Mouse (Mus musculus) mesoderm, embryonic 11.5 days (tissue): ENCODE results near the gene Vpreb3.
"Not testable (repeated sequence)": the region's sequence is repeated elsewhere in the genome, so short reads cannot be mapped to it uniquely, and the experiment has no call there.

Source experiments
- DNase-seq: peaks from one replicate; pipeline ENCODE4 v3.0.0-alpha.2; 2012; ENCODE audit warnings: low read depth, low spot score

The Vpreb3 gene

DNA sequence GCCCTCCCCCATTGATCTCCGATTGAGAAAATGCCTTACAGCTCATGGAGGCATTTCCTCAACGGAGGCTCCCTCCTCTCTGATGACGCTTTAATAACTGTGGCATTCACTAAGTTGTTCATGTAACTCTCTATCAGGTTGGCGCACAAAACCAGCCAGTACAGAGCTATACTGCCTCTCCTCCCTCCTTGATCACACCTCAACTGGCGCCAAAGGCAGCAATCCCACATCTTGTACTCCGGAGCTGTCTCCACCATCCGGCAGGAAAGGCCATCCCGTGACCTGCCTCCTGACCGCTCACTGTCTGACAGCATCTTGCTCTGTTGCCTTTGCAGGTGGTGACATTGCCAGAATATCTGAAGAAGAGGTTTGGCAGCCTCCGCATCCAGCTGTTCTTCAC lies 31.0 kb downstream of the Vpreb3 start:
- DNase-seq = no peak

DNA sequence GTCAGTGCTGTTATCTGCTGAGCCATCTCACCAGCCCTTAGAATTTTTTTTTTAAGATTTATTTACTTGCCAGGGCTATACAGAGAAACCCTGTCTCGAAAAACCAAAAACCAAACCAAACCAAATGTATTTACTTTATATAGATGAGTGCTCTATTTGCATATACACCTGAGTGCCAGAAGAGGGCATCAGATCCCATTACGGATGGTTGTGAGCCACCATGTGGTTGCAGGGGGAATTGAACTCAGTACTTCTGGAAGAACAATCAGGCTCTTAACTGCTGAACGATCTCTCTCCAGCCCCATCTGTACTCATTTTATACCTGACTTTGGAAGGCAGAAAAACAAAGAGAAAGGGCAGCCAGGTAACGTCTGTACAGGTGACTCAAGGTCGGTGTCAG lies 32.4 kb downstream of the Vpreb3 start:
- peak; percentile 29 for DNase-seq

DNA sequence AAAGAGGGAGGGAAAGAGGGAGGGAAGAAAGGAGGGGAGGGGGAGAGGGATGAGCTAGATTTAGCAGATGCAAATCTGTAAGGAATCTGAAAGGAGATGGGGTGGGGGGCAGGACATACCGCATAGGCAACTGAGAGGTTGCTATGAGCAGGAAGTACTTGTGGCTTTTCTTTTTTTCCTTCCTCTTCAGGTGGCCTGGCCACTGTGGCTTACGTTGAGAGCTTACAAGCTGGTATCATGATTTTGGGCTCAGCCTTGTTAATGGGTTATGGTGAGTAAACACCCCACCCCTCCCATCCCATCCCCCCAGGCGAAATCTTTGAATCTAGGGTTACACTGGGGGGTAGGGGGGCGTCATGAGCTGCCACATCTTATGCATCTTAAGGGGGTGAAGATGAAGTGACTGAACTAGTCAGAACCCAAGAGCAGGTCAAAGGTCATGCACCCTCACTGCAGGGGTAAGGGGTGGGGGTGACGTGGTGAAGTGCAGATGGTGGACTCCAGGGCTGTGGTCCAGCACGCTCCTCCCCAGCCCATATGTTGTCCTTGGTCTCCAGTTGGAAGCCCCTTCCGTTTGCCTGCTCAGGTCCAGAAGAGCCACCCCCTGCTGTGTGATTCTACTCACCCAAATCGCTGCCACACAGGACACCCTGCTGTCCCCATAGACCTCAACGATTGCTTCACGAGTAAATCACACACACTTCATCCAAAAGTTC lies 35.4 kb downstream of the Vpreb3 start:
- no peak for DNase-seq

DNA sequence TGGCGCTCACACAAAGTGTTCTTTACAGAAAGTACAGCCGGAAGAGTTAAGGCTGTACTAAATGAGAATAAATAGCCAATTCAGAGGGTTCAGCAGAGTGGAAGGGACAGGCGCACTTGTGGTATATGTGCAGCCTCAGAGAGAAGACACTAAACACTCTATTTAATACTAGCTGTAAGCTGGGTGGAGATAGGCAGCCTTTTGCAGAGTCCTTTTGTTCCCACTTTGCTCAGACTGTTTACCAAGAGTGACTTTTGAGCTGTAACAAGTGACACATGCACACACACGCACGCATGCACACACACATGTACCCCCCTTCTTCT lies 35.9 kb downstream of the Vpreb3 start:
- no peak for DNase-seq

DNA sequence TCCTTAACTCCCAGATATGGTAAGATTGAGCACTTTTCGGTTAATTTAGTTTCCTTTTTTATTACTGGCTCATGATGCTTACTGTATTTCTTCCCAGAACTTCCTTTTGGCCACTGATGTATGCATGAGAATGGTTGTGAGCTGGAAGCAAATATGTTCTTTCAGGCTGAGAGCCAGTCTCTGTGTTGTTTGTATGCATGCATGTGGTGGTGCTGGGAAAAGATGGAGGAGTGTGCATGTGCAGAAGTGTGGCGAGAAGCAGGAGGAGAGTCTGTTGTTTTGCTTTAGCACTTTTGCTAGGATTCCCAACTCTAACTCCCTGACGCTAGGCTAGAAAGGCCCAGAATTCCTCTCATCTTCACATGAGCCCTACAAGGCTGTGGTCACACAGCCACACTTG lies 36.6 kb downstream of the Vpreb3 start:
- no peak for DNase-seq

DNA sequence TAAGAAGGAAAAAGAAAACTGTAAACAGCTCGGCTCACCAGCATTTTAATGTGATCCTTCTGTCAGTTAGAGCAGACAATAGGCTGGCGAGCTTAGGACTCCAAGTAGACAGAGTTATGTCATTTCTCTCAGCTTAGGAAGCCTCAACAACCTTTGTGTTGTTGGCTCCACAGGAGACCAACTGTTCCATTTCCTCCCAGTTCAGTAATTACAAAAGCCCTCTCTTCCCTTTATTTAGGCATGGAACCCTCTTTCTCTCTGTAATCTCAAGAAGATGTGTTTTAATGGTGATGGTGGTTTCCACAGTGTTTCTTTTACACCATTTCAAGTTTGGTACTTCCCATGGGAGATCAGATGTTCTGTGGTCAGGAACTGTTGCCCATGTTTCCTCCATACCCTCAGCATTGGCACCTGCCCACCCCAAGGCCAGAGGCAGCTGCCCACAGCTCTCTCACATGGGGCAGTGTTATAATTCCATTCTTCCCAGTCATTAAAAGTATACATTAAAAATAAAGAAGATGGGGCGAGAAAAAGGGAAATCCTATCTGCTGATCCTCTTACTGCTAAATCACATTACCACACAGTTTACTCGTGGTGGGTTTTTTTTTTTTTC lies 47.7 kb downstream of the Vpreb3 start:
- no peak for DNase-seq

DNA sequence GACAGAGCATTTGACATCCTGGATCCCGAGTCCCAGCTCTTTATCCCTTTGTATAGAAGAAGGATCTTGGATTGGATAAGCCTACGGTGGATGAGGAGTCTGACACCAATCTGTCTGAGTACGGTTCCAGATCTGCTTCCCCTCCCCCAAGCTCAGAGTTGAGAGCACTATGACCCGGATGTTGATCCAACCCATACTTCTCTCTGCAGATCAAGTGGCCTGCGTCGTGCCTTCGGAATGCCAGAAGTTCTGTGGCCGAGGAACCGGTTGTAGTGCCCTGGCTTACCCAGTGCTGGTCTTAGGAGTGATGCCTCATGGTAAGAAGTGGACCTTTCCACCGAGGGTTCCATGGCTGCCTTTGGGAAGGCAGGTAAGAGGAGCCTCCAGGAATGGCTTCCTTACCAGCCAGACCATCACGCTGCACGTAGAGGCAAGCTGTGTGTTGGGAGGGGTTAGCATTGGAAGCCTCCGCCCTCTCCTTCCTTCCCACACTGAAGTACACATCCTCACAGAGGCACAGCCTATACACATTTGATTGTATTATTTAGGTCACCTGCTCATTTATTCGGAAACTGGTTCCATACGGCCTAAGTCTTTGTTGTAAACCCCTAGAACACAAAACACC lies 50.9 kb downstream of the Vpreb3 start:
- DNase-seq = no peak

DNA sequence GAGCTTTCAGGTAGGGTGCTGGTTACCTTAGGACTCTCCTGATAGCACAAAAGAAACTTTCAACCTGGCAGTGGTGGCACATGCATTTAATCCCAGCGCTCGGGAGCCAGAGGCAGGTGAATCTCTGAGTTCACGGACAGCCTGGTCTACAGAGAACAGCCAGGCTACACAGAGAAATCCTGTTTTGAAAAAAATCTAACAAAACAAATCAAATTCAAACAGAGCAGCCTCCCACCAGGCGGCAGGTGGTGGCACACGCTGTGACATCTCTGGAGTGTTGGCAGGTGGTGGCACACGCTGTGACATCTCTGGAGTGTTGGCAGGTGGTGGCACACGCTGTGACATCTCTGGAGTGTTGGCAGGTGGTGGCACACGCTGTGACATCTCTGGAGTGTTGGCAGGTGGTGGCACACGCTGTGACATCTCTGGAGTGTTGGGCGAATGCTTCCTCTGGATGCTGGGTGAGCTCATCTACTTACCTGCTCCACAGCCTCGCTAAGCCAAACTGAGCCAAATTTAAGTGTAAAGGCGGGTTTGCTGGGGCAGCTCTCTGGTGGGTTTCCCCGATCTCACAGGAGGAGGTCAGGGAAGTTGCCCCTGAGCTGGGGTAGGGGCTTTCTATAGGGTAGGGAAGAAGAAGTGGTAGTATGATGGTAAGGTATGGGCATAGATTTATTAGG lies 51.8 kb downstream of the Vpreb3 start:
- DNase-seq = not testable (repeated sequence)

DNA sequence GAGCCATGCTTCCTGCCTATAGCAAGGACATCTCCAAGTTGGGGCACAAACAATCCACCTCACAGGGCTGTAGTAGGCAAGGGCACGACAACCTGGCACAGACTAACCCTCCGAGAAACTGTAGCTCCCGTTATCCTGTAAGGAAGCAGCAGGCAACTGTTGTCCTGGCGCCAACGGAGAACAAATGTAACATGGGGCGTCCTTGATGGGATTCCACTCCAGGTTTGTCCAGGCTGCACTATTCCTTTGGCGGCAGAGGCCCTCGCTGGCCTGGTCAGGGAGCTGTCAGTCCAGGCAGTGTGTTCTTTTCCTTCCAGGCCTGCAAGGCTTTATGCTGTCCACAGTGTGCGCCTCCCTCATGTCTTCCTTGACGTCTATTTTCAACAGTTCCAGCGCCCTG lies 52.6 kb downstream of the Vpreb3 start:
- DNase-seq = no peak

DNA sequence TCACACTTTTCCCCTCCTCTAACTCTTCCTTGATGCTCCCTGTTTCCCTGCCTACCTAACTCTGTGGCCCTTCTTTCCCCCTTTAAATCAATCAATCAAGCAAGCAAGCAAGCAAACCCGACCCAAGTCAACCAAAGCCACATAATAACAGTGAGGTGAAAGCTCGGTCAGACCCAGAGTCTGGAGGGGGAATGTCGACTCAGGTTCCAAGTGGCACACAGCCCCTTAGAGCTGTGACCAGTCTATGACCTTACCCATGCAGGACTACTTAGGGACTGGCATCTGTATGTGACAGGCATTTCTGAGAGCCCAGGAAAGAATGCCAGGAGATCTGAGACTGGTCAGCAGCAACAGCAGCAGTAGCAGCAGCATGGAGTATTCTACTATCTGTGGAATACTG lies 53.5 kb downstream of the Vpreb3 start:
- DNase-seq = no peak
